Mouse (Mus musculus): Measurements from ENCODE around the gene Gm10959. TPM values are rescaled to one million over a fixed set of nuclear protein-coding genes. Genes with fewer than 3 reads are reported as not detected.

Gene Gm10959
- polyA plus RNA-seq, 1 experiment from 2014 or later: not detected

GRCm38 (mm10) chr3:122920572-122921435, 1.6 kb upstream of the Gm10959 start:
- 64% methylated on average over 8 of the region's 8 CpGs for WGBS
- Histone ChIP-seq H3K4me1 (peaks cover 18% of the 10 kb centered on the region), H3K4me3 (no peak overlapping the region), H3K27me3 (replicated peaks; ENCODE audit: low read depth, poor library complexity, severe bottlenecking) (no peaks in the 10 kb centered on the region), H3K27ac (replicated peaks) (no peak overlapping the region), H3K9me3 (no peaks in the 10 kb centered on the region), H3K36me3 (replicated peaks) (no peaks in the 10 kb centered on the region)
- DNase-seq (ENCODE audit: low spot score): no peak

GRCm38 (mm10) chr3:122918672-122919071, 488 bp downstream of the Gm10959 start:
- peaks cover 12% of the 10 kb centered on the region for H3K4me1 ChIP-seq
- DNase-seq (ENCODE audit: low spot score): no peak
- no peak overlapping the region for H3K27ac ChIP-seq (replicated peaks)
- no peak overlapping the region for H3K4me3 ChIP-seq
- WGBS: 65% methylated on average over 2 of the region's 2 CpGs
- H3K27me3 ChIP-seq (replicated peaks; ENCODE audit: low read depth, poor library complexity, severe bottlenecking): no peaks in the 10 kb centered on the region
- H3K36me3 ChIP-seq (replicated peaks): no peaks in the 10 kb centered on the region
- no peaks in the 10 kb centered on the region for H3K9me3 ChIP-seq

DNA sequence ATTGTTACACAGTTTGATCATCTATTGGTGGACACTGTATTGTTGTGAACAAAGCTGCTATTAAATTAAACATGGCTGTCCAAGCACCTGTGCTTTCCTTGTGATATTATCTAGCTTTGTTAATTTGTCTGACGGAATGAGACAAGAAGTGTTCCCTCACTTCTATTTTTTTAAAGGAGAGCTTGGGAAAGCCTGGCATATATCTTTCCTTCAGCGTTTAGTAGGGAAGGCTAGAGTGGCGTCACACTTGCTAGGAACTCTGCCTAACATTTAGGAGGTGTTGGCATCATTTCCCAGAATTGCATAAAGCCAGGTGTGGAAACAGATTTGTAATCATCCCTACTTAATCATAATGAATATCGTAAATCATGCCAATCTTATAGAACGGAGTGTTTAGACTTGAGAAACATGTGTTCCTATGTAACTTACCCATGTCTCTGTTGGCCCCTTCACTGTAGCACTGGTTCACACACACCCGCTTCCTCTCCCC, 2.9 kb downstream of the Gm10959 start:
- Histone ChIP-seq H3K4me3 (no peak overlapping the region), H3K36me3 (replicated peaks) (no peaks in the 10 kb centered on the region), H3K9me3 (no peaks in the 10 kb centered on the region), H3K4me1 (peaks cover 7% of the 10 kb centered on the region; the same call in 1 of the 2 replicates), H3K27ac (replicated peaks) (no peak overlapping the region), H3K27me3 (replicated peaks; ENCODE audit: low read depth, poor library complexity, severe bottlenecking) (no peaks in the 10 kb centered on the region)
- WGBS: 91% methylated on average over 6 of the region's 6 CpGs
- no peak for DNase-seq (ENCODE audit: low spot score)

DNA sequence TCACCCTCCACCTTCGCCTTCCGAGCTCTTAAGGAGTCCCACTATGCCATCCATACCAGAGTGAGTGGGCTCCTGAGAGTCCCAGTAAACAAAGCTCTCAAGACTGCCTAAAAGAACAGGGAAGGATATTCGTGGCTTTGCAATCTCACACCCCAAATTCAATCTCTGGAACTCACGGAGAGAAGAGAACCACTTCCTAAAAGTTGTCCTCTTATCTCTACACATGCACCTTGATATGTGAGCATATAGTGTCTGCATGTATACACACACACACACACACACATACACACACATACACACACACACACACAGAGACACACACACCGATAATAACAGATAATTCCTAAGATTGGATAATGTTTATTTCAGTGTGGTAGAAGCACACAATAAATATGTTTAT, 3.7 kb downstream of the Gm10959 start:
- H3K4me3 ChIP-seq: no peak overlapping the region
- no peak overlapping the region for H3K27ac ChIP-seq (replicated peaks)
- WGBS: 88% methylated on average over 5 of the region's 5 CpGs
- peaks cover under 1% of the 10 kb centered on the region; the same call in 1 of the 2 replicates for H3K4me1 ChIP-seq
- no peaks in the 10 kb centered on the region for H3K9me3 ChIP-seq
- no peaks in the 10 kb centered on the region for H3K27me3 ChIP-seq (replicated peaks; ENCODE audit: low read depth, poor library complexity, severe bottlenecking)
- H3K36me3 ChIP-seq (replicated peaks): no peaks in the 10 kb centered on the region
- no peak for DNase-seq (ENCODE audit: low spot score)

GRCm38 (mm10) chr3:122907841-122908240, 11.3 kb downstream of the Gm10959 start:
- Histone ChIP-seq H3K9me3 (no peaks in the 10 kb centered on the region), H3K4me3 (no peak overlapping the region), H3K36me3 (replicated peaks) (no peaks in the 10 kb centered on the region), H3K4me1 (no peaks in the 10 kb centered on the region), H3K27me3 (replicated peaks; ENCODE audit: low read depth, poor library complexity, severe bottlenecking) (no peaks in the 10 kb centered on the region), H3K27ac (replicated peaks) (no peak overlapping the region)
- 86% methylated on average over 2 of the region's 2 CpGs for WGBS
- no peak for DNase-seq (ENCODE audit: low spot score)

GRCm38 (mm10) chr3:122903746-122904433, 15.3 kb downstream of the Gm10959 start:
- Histone ChIP-seq H3K4me1 (no peaks in the 10 kb centered on the region), H3K27ac (replicated peaks) (no peak overlapping the region), H3K9me3 (no peaks in the 10 kb centered on the region), H3K4me3 (no peak overlapping the region), H3K36me3 (replicated peaks) (no peaks in the 10 kb centered on the region), H3K27me3 (replicated peaks; ENCODE audit: low read depth, poor library complexity, severe bottlenecking) (no peaks in the 10 kb centered on the region)
- DNase-seq (ENCODE audit: low spot score): peak; percentile 66
- WGBS: 44% methylated on average over 12 of the region's 12 CpGs

DNA sequence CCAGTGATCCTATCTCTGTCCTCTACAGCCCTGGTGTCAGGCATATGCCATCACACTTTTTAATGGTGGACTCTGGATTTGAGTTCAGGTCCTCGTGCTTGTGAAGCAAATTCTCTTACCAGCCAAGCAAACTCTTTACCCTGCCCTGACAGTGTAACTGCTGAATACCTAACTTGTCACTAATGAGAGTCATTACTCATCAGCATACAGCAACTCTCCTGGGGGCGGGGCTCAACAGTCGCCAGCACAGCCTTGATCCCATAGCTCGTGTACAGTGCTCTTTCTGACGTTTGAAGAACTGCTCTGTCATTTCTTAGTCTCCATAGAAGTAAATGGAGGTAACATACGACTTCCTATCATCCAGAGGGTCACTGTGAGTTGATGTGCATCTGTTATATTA, 20.9 kb downstream of the Gm10959 start:
- H3K27me3 ChIP-seq (replicated peaks; ENCODE audit: low read depth, poor library complexity, severe bottlenecking): no peaks in the 10 kb centered on the region
- no peaks in the 10 kb centered on the region for H3K36me3 ChIP-seq (replicated peaks)
- H3K27ac ChIP-seq (replicated peaks): no peak overlapping the region
- WGBS: 65% methylated on average over 6 of the region's 6 CpGs
- no peak overlapping the region for H3K4me3 ChIP-seq
- no peak for DNase-seq (ENCODE audit: low spot score)
- H3K9me3 ChIP-seq: no peaks in the 10 kb centered on the region
- no peaks in the 10 kb centered on the region for H3K4me1 ChIP-seq

- Histone ChIP-seq H3K27ac (replicated peaks) (no peak overlapping the region), H3K27me3 (replicated peaks; ENCODE audit: low read depth, poor library complexity, severe bottlenecking) (no peaks in the 10 kb centered on the region), H3K36me3 (replicated peaks) (no peaks in the 10 kb centered on the region), H3K4me3 (no peak overlapping the region), H3K4me1 (no peaks in the 10 kb centered on the region), H3K9me3 (no peaks in the 10 kb centered on the region)
- WGBS: 91% methylated on average over 11 of the region's 11 CpGs
- no peak for DNase-seq (ENCODE audit: low spot score)
Observed at GRCm38 (mm10) chr3:122895189-122895731, 23.9 kb downstream of the Gm10959 start.

DNA sequence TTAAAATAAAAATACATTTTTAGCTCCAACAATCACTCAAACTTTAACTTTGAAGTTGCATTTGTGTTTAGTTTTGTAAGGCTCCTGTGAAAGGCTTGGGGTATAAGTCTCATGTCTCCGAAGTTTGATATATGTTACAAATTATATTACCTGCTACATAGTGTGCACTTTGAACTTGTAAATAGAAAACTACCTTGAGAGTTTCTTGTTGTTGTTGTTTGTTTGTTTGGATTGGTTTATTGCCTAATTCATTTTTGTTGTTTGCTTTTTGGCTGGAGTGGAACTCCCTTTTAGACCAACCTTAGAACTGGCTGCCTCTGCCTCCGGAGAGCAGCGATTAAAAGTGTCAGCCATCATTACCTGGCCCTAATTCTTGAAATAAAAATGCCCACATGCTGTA, 24.4 kb downstream of the Gm10959 start, which contains the start of gene Fabp2:
Gene Fabp2, plus strand, starts transcription at position 301 of the 400 bp plus-strand sequence.
- DNase-seq (ENCODE audit: low spot score): no peak
- H3K9me3 ChIP-seq: no peaks in the 10 kb centered on the region
- H3K36me3 ChIP-seq (replicated peaks): no peaks in the 10 kb centered on the region
- H3K4me1 ChIP-seq: no peaks in the 10 kb centered on the region
- WGBS: 94% methylated on average over 3 of the region's 3 CpGs
- no peaks in the 10 kb centered on the region for H3K27me3 ChIP-seq (replicated peaks; ENCODE audit: low read depth, poor library complexity, severe bottlenecking)
- no peak within 1 kb of the TSS for H3K27ac ChIP-seq (replicated peaks)
- no peak within 1 kb of the TSS for H3K4me3 ChIP-seq

DNA sequence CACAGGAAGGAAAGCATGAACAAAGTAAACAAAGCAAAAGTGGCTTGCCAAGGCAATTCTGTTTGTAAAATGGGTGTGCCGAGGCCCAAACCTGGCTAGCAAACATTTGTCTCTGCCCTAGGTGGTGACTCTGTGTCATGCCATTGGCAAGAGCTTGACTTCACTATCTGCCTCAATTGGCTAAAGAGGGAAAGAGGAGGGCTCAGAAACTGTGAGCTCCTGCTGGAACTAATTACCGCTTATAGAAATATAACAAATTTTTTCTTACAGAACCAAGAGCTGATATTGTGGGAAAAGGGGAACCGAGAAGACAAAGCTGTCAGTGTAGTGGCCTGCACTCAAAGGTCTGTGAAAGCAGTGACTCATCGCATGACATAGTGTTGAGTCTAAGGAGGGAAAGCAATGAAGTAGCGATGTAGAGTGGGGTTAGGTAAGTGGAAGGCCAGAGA, 30.8 kb downstream of the Gm10959 start:
- no peak overlapping the region for H3K4me3 ChIP-seq
- no peaks in the 10 kb centered on the region for H3K36me3 ChIP-seq (replicated peaks)
- no peaks in the 10 kb centered on the region for H3K9me3 ChIP-seq
- H3K27me3 ChIP-seq (replicated peaks; ENCODE audit: low read depth, poor library complexity, severe bottlenecking): no peaks in the 10 kb centered on the region
- 88% methylated on average over 5 of the region's 5 CpGs for WGBS
- no peaks in the 10 kb centered on the region for H3K4me1 ChIP-seq
- no peak overlapping the region for H3K27ac ChIP-seq (replicated peaks)
- DNase-seq (ENCODE audit: low spot score): no peak

DNA sequence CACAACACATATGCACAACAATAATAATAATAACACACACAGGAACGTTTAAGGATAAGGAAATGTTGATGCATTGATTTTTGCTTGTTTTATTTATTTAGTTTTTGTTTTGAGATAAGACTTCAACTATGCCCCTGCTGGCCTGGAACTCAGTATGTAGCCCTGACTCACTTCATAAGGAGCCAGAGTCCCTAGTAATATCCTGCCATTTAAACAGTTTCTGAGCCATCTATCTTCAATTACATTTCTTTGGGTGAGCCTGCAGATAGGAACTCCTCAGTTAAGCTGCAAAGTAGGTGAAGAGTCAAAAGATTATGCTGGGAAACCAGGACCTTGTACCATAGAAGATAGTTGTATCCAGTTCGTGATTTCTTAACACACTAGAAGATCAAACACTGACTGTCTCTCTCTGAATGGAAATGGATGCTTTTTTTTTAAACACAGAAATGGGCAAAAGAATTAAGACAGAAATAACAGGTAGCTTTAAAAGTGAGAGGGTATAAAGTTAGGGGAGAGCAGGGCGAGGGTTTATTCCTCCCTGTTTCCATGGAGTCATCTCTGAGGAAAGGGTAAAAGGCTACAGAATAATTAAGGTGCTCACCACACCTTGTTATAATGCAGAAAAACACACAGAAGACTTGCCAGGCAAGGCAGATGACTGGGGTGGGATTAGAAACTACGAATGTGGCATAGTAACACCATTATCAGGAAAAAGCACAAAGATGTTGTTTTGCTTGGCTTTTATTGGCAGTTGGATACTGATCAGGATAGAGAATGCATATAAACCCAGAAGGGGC, 31.5 kb downstream of the Gm10959 start:
- Histone ChIP-seq H3K27ac (replicated peaks) (no peak overlapping the region), H3K9me3 (no peaks in the 10 kb centered on the region), H3K36me3 (replicated peaks) (no peaks in the 10 kb centered on the region), H3K4me3 (no peak overlapping the region), H3K4me1 (no peaks in the 10 kb centered on the region), H3K27me3 (replicated peaks; ENCODE audit: low read depth, poor library complexity, severe bottlenecking) (no peaks in the 10 kb centered on the region)
- no peak for DNase-seq (ENCODE audit: low spot score)
- 79% methylated on average over 4 of the region's 4 CpGs for WGBS
